Mouse (Mus musculus) cerebellum, adult 2 months (tissue): ENCODE results near the gene Tmem132c.

Experiments used
- CTCF ChIP-seq: fragments of 200-500 bp; IDR thresholded peaks from 2 replicates; pipeline ENCODE4 v1.5.1; 2011; ENCODE audit warnings: low read depth, mild to moderate bottlenecking, control low read depth, low read length, moderate library complexity, borderline replicate concordance; ENCODE audit not compliant: insufficient read depth
- POLR2A ChIP-seq: fragments of 200-500 bp; IDR thresholded peaks from 2 replicates; pipeline ENCODE4 v1.6.1; 2011; ENCODE audit warnings: low read length, control low read depth, borderline replicate concordance; ENCODE audit not compliant: insufficient read depth

GRCm38 (mm10) chr5:127279462-127279861, 37.9 kb downstream of the Tmem132c start:
- TF ChIP-seq CTCF (no peak), POLR2A (no peak)
